Mouse (Mus musculus) cerebellum, adult (tissue): ENCODE results near the gene Gfra1.

Experiments used
- ATAC-seq: cut with Nextera tagmentation; 2 replicates; pipeline ENCODE4 v1.9.2; 2017; ENCODE audit warnings: mild to moderate bottlenecking, moderate library complexity, mixed read lengths; ENCODE audit not compliant: insufficient number of reproducible peaks, low FRiP score, low TSS enrichment

The Gfra1 gene

DNA sequence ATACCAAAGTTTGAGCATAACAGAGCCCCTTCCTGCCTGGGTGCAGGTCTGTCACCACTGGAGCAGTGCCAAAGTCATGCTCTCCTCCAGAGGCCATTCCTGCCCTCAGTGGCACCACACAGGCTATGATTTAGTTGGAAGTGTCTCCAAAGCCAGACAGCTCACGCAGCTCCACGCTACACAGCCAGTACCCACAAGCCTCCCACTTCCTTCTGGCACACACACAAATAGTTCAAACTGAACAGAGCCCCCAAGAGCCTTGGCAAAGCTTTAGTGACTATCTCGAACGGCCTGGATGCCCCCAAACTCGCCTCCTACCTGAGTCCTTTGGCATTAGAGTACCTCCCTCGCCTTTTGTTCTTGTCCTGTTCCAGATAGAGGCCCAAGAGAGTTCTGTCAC is 56.5 kb downstream of the Gfra1 start:
- ATAC-seq: no peak

GRCm38 (mm10) chr19:58396604-58396984 is 59.1 kb downstream of the Gfra1 start:
- no peak for ATAC-seq

DNA sequence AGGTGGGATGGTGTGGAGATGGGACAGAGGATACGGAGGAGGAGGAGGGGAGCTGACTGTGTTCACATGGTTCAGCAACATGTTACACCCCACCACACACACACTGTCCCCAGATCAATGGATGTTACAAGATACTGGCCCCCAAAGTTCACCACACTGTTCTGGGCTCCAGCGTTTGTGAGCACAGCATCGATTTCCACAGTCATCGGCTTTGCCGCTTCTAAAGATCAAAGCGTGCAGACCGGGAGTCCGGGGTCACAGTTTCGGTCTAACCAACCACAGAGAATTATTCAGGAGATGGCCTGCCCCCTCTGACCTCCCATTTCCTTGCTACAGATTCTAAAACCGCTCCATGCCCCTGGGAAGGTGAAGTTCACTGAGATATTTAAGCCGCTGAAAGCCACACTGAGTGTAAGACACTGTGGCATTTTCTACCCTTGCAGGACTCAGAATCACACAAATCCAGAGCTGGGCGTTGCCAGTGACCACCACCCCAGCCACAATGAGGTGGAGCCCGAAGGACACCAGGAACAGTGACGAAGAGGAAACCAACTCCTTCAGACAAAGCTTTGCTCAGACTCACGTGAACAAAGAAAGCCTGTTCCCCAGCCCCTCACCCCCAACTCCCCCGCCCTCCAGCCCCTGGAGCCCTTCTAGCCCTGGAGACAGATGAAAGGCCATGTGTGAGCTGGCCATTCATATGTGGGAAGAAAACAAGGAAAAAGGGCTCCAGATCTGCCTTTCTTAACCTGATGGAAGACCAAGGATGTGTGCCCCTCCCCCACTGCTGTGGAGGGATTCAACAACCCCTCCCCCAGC is 59.7 kb downstream of the Gfra1 start:
- no peak for ATAC-seq

- no peak for ATAC-seq
Measured at GRCm38 (mm10) chr19:58393121-58393520, 62.6 kb downstream of the Gfra1 start.

- no peak for ATAC-seq
Measured at GRCm38 (mm10) chr19:58391796-58392195, 63.9 kb downstream of the Gfra1 start.

DNA sequence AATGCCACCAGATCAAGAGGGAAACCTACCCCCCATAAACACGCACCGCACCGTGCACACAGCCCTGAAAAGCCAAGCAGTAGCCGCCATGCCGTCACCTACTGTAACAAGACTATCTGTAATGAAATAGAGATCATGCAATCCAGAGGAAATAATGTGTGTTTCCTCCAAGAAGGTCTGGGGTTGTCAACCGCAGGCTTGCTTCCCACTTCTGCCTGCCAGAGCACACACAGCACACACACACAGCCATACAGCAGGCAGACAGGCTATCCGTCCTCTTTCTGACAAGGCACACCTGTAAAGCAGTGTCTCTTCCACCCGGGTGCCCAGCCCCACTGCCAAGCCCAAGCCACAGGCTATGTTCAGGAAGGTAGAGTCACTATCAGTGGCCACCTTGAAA is 66.2 kb downstream of the Gfra1 start:
- no peak for ATAC-seq

GRCm38 (mm10) chr19:58388851-58389447 is 66.8 kb downstream of the Gfra1 start:
- ATAC-seq: no peak

GRCm38 (mm10) chr19:58383273-58383672 is 72.4 kb downstream of the Gfra1 start:
- ATAC-seq: no peak

- ATAC-seq: no peak
Measured at GRCm38 (mm10) chr19:58382535-58382934, 73.2 kb downstream of the Gfra1 start.

GRCm38 (mm10) chr19:58377969-58378368 is 77.7 kb downstream of the Gfra1 start:
- no peak for ATAC-seq

DNA sequence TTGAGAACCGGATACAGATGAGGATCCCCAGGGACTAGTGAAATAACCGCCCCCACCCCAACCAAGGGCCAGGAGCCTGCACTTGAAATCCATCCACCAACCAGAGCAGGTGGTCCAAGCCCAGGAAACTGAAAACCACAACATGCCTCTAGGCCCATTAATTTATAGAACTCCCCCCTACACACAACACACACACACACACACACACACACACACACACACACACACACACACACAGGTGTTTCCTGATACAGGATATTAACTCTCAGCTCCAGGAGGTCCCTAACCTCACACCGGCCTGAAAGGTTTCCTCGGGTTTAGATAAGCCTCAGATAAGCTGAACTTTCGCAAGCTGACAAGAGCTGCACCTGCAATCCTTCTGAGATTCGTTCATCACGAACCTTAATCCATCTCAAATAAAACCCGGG is 79.0 kb downstream of the Gfra1 start:
- no peak for ATAC-seq

- no peak for ATAC-seq
Measured at GRCm38 (mm10) chr19:58374648-58375047, 81.1 kb downstream of the Gfra1 start.

GRCm38 (mm10) chr19:58374155-58374554 is 81.6 kb downstream of the Gfra1 start:
- ATAC-seq: no peak

DNA sequence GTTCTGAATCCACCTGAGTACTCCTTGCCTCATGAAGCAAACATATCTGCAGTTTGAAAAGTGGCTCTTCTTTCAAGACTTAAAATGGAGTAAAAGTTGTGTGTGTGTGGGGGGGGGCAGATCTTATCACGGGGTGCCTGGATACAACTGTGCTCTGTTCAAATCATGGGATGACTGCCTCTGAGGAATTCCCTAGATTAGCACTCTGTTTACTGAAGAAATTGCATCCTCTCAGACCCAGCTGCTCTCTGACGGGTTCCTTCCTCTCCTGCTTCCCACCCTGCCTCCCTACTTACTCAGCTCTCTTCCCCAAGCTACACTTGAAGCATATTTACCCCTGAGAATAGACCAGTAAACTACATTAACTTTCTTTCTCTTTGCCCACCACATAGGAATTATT is 87.2 kb downstream of the Gfra1 start:
- no peak for ATAC-seq

- ATAC-seq: no peak
Measured at GRCm38 (mm10) chr19:58364688-58365087, 91.0 kb downstream of the Gfra1 start.

DNA sequence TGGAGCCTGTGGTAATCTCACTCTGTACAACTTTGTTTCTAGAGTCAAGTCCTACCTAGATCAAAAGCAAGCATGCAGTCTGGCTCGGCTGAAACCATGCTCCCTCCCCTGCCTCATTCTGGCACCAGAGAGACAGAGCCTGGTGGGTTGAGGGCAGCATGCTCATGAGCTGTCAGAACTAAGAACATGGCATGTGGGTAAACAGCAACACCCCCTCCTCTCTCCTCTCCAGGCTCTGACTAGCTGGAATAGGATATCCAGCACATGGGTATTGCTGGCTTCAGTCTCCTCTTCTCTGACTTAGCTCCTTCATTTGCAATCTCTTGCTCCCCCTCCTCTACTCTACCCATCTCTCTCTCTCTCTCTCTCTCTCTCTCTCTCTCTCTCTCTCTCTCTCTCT is 94.7 kb downstream of the Gfra1 start:
- no peak for ATAC-seq

GRCm38 (mm10) chr19:58358063-58358462 is 97.6 kb downstream of the Gfra1 start:
- no peak for ATAC-seq

DNA sequence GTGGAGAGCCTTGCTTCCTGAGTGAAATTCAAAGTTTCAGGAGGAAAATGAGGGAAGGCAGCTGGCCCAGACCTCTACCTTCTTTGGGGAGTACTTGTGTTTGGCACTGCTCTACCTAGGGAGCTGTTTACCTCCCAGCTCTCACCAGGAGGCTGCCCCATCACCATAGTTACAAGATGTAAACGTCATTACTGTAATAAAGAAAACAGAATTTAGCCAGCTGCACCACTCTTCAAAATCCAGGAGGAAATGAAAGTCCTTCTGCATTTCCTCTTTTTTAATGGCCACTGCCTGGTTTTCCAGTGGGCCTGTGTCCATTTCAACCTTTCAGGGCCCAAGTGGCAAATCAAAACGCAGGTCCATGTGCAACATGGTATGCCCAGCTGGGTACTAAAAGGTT is 101.8 kb downstream of the Gfra1 start:
- ATAC-seq: no peak

- ATAC-seq: no peak
Measured at GRCm38 (mm10) chr19:58353260-58353870, 102.3 kb downstream of the Gfra1 start.

DNA sequence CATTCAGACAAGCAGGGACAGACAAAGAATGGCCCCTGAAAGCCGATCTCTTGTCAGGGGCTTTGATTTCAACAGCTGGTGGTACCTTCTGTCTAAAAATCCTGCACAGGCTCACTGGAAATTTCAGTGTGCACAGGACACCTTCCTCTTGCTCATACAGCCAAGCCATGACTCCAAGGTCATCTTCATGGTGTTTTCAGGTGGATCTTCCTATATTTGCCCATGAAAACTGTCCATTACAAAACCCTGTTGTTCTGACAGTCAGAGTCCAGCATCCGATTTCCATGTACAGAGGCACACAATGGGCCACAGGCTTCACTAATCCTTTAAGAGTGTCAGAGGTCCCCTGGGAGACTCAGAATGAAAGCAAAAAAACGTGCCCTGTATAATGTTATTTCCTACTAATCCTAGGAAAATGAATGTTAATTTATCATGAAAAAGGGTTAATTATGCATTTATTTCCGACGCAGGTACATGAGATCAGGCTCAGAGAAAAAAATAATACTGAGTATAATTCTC is 105.8 kb downstream of the Gfra1 start:
- ATAC-seq: no peak

- no peak for ATAC-seq
Measured at GRCm38 (mm10) chr19:58345137-58345536, 110.6 kb downstream of the Gfra1 start.
